Mouse (Mus musculus) adrenal gland, postnatal 36 days (tissue): ENCODE data around the gene Stub1. TPM values are rescaled to one million over a fixed set of nuclear protein-coding genes. Genes with fewer than 3 reads are reported as not detected.

ENCODE experiments used
- DNase-seq, 2 experiments: peaks; one replicate each; pipeline ENCODE4 v3.0.0; 2021; ENCODE audit warnings: mixed read lengths in 1 of 2
- total RNA-seq, 2 experiments: library from RNA; stranded (reverse); gene quantifications; 2 replicates each; pipeline ENCODE4 v1.2.3; 2021

Gene Stub1
- total RNA-seq, 2 experiments from 2014 or later, result 167 to 173 TPM

DNA sequence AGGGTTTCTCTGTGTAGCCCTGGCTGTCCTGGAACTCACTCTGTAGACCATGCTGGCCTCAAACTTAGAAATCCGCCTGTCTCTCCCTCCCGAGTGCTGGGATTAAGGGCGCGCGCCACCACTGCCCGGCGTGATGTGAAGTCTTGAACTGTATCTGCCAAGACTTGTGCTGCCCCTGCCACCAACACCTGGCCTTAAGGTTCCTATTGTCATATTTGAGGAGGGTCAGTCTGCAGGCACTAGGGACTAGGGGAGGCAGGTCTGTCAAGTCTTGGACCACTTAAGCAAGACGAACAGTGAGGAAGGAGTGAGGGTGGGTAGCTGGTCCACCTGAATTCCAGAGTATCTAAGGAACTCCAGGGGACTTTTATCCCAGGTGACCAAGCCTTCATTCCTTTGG, 36.3 kb upstream of the Stub1 start:
- DNase-seq, result no peak

DNA sequence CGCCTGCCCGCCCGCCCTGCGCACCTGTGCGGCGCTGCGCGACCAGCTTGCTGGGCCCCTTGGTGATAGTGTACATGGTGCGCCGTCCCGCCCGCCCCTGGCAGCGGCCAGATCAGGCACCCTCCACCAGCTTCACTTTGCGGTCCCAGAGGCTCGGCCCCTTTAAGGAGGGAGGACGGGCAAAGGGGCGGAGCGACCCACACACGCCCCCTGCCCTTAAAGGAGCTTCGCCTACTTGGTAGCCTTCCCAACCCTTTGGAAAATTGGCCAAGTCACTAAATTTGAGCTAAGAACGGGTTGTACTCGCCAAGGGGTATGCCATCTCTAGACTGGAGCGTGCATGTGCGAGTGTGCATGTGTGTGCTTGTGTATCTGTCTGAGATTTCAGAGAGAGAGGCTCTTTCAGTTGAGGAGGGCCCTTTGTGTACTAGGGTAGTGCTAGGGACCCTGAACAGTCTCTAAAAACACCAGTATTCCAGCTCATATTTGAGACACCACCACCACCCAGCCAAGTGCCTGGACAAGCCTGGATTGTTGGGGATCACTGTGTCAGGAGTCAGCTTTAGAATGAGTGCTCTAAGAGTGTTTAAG, 35.5 kb upstream of the Stub1 start, which contains the start of gene Mcrip2:
Gene Mcrip2 (minus strand): TSS at position 164 of the 591 bp plus-strand sequence.
- DNase-seq, result peak; percentile 93 to 94

DNA sequence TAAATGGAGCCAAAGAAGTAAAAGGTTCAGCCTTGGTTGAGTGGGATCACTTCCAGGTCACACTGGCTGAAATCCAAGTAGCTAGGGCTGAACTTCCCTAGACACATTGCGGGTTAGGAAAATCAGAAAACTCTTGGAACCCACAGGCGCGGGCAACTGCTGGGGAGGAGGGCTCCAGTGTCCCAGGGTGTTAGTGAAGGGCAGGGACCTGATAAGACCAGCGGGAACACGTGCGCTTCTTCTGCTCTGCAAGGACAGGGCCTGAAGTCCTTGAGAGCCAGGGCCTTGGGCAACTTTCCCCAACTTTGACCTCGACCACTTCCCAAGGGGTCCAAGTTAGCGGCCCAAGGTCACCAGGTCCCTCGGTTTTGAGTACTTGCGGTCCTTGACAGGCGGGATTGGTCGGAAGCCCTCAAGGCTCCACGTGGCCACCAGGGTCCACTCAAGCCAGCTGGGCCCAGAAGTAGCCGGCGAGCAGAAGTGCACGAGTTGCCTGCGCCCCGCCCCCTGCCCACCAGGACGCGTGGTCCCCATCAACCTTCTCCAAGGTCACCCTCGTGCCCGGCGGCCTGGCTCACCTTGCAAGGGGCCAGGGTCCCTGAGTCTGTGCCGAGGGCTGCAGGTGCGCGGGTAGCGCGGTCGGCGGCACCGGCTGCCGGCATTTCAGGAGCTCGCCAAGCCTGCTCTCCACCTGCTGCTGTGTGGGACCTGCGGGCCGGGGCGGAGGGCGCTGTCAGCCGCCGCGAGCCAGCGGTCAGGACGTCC, 34.8 kb upstream of the Stub1 start:
- DNase-seq, result peak; percentile 83 to 88

DNA sequence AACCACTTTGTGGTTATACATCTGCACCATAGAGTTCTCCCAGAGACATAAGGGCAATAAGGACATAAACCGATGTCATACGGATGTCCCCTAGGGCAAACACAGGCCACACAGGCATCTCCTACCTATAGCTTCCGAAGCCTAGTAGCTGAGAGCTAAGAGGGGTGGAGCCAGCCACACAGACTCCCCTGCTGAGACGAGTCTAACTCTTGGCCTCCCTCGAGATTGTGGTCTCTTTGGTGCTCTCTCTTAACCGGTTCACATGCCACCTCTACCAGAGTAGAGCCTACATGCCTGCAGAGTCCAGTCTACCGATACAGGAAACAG, 34.3 kb upstream of the Stub1 start:
- DNase-seq, result no peak

DNA sequence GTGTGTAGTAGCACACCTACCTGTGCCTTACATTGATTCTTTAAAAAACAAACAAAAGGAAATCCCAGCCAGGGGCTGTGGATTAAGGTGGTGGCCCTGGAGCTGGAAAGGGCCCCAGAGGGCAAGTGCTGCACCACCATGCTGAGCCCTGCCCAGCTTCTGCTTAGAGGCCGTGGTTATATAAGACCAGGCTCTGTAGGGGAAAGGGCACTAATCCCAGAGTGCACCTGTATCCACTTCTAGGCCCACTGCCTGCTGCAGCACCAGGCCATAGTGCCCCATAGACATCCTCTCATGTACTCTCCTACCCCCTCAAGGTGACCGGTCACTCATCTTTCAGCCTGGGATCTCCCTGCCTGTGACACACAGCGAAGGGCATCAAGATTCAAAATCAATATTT, 33.0 kb upstream of the Stub1 start:
- DNase-seq, result peak in 1 of 2 experiments; percentile 48

DNA sequence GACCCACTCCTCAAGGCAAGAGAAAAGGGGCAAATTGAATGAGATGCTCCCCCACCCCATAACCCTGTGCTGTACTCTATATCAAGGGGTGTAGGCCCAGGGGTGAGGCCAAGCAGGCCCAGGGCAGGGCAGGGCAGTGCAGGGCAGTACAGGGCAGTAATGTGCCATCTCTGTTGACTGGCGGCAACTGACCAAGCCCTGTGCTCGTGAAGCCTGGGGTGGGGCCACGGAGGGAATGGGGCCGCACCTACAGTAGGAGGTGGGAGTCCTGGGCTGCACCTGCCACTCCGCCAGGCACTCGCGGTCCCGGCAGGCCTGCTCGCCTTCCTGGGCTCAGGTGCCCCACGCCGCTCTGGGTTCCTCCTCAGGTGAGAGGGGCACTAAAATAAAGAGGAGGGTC, 32.1 kb upstream of the Stub1 start:
- no peak for DNase-seq

DNA sequence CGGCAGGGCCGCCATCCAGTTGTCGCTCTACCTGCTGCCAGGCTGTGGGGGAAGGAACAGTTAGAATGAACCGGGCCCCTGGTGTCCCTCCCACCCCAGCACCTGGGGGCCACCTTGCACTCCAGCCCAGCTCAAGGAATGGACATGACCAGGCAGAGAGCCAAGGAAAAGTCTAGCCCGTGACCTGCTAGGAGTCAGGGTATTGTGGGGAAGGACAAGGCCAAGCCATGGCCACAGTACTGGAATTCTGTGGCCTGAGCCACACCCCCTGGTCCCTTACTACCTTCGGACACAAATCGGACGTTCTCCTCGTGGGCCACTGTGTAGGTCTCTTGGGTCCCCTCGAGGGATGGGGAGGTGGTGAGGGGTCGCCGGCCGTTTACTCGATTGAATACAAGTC, 31.1 kb upstream of the Stub1 start:
- DNase-seq, result peak in 1 of 2 experiments; percentile 50

DNA sequence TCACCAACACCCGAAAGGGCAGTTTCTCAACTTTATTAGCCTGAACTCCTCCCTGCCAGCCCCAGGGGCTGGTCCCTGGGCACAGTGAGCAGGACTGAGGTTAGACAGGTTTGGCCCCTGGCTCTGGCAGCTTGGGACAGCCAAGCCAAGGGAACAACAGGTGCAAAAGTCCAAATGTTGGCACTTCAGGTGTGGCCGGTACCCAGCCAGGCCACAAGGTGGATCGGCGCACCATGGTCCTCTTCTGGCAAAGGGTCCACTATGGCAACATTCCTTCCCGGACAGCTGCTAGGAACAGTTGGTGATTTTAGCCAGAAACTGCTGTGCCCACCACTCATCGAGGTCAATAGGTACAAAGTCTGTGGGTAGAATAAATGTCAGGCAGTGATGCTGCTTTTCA, 30.5 kb upstream of the Stub1 start:
- no peak for DNase-seq

DNA sequence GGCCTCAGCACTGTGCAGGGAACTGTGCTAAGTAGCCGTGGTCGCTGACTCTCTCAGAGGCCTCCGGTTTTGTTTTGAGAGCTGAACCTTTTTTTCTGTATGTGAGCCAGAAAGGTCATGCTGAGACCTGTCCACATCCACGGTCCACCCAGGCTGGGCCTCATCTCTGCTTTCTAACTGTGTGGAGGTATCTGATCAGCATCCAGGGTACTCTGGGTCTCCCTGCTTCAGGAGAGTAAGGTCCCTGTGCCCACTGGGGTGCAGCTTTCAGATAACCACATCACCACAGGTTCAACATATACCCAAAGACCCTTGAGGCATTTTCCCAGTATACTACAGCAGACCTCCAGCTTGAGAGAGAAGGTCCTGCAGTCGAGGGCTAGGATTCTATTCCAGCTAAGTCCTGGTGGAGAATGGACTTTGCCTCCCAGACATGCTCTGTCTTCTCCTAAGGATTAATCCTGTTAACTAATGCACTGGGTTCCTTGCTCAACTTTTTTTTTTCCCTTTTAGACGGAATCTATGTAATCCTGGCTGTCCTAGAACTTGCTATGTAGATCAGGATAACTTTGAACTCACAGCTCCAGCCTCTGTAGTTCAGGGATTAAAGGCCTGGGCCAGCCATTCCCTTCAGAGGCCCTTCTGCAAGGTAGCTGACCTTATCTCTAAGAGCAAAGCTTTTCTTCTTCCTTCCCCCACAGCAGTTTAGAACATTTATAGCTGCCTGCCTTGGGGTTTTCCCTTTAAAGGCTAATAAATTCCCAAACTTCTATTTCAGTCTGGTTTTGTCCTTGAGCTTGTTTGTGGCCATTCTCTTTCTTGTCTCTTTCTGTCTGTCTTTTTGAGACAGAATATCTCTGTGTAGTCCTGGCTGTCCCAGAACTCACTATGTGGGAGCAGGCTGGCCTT, 28.8 kb upstream of the Stub1 start:
- DNase-seq, result no peak

DNA sequence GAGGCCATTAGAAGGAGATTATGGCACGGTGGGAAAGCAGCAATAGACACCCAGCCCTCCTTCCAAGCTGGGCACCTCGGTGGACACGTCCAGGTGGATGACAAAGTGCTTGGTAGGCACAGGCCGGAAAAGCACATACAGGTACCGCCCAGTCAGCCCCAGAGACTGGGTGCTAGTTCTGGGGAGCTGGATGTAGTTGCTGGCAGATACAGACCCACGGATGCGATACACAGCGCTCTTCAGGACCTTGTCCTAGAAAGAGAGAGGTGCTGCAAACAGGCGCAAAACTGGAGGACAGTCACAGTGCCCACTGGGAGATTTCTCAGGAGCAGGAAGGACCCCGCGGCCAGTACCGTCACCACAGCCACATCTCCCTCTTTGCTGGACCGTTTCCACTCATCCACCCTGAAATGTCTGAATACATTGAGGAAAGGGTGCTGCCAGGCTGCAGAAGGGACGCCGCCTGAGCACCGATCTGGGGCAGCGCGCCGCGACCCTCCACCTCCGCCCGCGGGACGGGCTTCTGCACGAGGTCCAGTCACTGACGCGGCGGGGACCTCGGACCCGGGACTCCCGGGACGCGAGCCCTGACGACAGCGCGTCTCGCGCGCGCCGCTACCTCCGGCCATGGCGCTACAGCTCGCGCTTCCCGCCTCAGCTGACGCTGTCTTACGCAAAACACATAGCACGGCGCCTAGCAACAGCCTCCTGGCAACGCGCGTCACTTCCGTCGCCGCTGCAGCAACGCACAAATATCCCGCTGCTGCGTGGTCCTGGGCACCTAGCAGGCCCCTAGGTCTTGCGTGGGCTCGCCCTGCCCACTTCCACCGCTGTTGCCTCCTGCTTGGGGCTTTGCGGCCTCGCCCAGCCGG, 27.9 kb upstream of the Stub1 start, which contains the start of gene Wdr90:
Gene Wdr90 (minus strand): TSS at position 670 of the 872 bp plus-strand sequence.
- DNase-seq, result peak; percentile 94 to 95

DNA sequence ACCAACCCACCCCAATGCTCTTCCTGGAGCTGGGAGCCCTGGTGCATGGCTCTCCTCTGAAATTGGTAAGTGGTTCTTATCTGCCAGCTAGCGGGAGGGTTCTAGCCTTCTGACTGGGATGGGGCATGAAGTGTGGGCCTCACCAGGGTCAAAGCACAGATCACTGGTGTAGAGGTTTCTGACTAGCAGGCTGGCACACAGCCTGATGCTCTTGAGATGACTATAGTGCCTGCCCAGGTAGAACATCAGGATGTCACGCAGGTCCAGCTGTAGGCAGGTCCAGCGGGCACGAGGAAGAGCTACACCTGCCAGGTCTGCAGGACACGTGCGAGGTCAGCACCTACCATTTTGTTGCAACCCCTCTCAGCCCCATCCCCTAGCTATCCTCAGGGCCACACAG, 27.0 kb upstream of the Stub1 start:
- no peak for DNase-seq

DNA sequence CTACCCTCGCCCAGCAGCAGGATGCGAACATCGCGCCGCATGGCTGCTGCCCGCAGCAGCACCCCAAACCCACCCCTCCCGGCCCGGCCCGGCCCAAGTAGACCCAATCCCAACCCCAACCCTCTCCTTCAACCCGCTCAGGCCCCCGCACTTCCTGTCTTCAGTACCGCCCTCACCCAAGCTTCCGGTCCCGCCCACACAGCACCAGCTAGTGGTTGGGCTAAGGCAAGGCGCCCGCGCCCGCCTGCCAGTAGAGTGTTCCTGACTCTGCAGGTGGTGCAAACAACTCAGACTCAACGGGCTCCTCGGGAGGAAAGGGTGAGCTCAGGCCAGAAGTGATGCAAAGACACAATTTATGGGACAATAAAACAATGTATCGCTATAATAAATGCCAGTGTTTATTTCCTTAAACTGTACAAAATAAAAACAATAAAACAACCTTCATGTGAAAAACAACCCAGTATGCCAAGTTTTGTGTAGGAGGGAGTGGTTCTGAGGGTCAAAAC, 11.2 kb upstream of the Stub1 start, which contains the start of gene Rhot2:
Gene Rhot2 (minus strand): TSS at position 456 of the 506 bp plus-strand sequence.
- DNase-seq, result peak; percentile 98

DNA sequence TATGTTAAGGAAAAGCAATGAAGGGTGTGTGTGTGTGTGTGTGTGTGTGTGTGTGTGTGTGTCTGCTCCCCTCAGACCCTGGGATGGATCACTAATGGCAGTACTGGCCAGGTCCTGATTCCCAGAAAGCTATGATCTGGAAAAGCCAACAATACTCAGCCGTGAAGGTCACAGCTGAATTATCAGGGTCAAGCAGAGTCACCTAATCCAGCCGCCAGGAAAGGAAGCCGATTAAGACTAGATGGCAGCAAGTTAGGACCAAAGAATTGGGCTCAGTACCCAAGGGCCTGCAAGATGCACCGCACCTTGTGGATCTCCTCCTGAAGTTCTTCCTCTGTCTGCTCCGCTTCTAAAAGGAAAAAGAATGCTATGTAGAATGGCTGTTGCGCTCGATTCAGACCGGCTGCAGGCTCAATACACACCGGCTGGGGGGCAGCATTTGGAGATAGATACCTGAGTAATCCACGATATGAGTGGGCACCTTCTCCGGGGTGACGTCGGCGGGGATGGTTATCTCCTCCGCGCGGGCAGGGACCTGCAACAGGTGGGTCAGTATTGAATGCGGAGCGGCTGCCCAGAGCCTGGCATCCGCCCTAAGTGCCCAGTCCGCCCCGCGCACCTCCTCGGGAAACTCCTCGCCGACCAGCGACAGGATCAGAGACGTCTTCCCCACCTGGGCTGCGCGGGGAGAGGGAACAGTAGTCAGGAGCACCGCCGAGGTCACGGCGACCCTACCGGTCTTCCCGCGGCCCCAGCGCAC, 10.6 kb upstream of the Stub1 start:
- DNase-seq, result peak in 1 of 2 experiments; percentile 38

DNA sequence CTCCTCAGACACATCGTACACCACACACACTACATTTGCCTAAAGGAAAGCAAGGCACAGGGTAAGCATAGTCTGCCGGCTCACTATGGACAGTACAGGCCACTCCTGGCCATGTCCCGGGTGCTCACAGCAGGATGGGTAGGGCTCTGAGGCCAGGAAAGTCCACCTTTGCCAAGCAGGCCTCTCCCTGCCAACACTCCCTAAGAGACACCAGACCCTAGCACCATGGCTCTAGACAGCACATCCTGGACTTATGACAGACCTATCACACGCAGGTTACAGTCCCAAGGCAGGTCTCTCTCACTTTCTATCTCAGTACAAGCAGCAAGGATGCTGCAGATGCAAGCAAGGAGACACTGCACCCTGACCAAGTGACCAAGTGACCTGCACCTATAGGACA, 9.9 kb upstream of the Stub1 start:
- no peak for DNase-seq

DNA sequence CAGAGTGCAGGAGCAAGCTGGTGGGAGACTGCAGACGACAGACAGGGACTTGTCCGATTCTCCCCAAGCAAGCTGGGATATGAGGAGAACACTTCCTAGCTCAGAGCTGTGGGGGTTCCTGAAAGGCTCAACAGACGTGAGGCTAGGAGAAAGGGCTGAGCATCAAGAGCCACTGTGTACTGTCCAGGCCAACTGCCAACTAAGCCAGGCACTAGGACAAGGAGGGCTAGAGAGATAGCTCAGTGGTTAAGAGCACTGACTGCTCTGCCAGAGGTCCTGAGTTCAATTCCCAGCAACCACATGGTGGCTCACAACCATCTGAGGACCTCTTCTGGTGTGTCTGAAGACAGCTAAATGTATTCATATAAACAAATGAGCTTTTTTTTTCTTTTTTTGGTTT, 9.3 kb upstream of the Stub1 start:
- no peak for DNase-seq

DNA sequence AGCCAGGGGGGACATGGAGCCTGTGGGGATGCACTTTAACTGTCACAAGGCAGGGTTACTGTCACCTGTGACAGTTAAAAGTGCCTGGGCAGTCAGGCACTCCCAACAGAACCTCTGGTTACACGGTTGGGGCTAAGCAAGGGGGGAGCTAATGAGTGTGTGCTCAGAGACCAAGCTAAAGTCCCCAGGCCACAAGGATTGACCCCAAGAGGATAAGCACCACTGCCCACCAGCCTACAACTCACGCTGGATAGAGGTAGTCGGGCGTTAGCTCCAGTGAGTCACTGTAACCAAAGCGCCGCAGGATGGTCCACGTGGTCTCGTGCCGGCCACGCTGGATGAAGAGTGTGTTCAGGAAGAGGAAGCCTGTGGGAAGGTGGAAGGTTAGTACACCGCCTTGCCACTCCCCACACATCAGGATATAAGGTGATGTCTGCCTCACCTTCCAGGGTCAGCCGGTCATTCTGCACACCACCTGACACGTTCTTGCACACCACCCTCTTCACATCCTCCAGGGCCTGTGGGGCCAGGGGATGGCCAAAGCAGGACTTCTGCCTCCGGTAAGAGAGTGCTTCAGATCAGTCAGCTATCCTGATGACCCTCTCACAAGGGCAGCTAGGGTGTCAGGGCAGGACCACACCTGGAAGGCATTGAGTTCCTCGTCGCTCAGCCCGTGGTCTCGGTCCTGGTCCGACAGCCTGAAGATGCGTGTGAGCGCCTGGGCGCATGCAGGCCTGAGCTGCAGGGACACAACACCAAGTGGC, 8.1 kb upstream of the Stub1 start, which contains the start of gene Gm20683:
Gene Gm20683 (minus strand): TSS at position 647 of the 764 bp plus-strand sequence.
- DNase-seq, result no peak

DNA sequence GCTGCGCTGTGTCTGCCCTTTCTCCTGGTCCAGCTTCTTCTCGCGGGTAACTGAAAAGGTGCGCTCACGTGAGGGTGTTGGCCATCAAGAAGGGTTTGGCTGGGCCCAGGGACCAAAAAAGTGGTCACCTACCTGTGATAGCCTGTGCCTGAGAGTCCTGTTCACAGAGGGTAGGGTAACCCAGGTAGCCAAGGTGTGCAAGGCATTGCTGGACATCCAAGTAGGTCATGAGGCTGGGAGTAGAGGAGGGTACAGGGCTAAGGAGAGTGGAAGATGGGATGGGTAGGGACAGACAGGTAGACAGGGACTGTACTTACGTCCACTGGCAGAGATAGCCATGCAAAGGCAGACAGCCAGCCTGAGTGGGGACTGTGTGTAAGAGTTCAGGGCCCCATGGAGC, 7.3 kb upstream of the Stub1 start:
- DNase-seq, result no peak

DNA sequence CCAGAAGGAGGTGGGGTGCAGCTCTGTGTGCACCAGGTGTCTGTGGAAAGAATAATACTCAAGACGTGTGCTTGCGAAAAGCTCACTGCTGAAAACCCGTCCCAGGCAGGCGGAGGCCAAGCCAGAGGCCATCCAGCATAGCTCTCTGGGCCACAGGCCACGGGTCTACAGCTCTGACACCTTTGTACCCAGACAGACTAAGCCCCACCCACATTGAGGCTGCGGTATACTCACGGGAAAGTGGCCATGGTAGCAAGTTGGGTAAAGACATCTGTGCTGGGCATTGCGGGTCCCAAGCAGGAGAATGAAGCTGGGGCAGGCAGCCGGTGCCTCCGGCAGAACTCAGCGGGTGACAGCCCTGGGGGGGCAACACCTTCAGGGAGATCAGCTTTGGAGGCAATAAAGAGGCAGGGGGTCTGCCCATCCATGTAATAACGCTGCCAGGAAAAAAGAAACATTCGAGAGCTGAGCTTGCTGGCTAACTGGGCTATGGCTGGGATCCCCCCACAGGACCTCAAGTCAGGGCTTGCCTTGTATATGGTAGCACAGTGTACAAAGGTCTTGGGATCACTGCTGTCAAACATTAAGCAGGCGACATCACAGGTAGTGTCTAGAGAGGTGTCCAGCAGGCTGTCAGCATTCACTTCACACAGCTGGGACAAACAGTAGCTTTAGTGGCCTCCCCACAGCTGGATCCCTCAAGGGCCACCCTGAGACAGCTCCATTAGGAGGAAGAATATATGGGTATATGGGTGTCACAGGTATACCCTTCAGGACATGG, 6.4 kb upstream of the Stub1 start:
- no peak for DNase-seq

DNA sequence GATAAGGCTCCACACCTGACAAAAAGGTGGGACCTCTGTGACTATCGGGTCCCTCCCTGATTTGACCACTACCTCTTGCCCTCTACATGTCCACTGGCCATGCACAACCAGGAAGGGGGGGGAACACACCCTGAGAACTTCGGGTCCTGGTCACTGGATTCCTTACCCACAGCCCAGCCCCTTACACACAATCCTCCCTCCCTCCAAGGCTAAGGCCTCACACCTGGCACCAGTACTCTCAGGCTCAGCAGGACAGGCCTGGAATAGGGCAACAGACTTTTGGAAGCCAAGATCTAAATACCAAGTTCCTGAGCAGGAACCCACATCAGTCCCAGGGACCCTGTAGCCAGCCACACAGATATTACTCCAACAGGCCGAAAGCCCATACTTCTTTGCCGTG, 5.7 kb upstream of the Stub1 start:
- no peak for DNase-seq
